Mouse (Mus musculus) v-Abl transformed pro-B cells (cell line): ENCODE measurements around the gene Iqgap1.
"Not testable (repeated sequence)": the region's sequence is repeated elsewhere in the genome, so short reads cannot be mapped to it uniquely, and the experiment has no call there.

Experiments
- in situ Hi-C, 2 experiments: fragments of 400-800 bp; cut with MboI; formaldehyde crosslinking; loops; one replicate each; pipeline ENCODE4 v1.15.1; 2025; ENCODE audit not compliant: unreplicated experiment in 2 of 2

Gene Iqgap1

GRCm38 (mm10) chr7:80845621-80846279 lies 20.0 kb upstream of the Iqgap1 start:
- in situ Hi-C loops, result loop anchor here in 1 of 2 experiments (10.0 kb wide), 1 partner anchor 51 kb away; no protein-coding TSS in a partner anchor

GRCm38 (mm10) chr7:80844691-80845090 lies 18.9 kb upstream of the Iqgap1 start:
- in situ Hi-C loops, result loop anchor here in 1 of 2 experiments (10.0 kb wide), 1 partner anchor 50 kb away; no protein-coding TSS in a partner anchor

GRCm38 (mm10) chr7:80843910-80844640 lies 18.3 kb upstream of the Iqgap1 start:
- in situ Hi-C loops, result loop anchor here in 1 of 2 experiments (10.0 kb wide), 1 partner anchor 49 kb away; no protein-coding TSS in a partner anchor

GRCm38 (mm10) chr7:80843176-80843575 lies 17.4 kb upstream of the Iqgap1 start:
- in situ Hi-C loops, result loop anchor here in 1 of 2 experiments (10.0 kb wide), 1 partner anchor 48 kb away; no protein-coding TSS in a partner anchor

GRCm38 (mm10) chr7:80842132-80842531 lies 16.4 kb upstream of the Iqgap1 start:
- in situ Hi-C loops, result loop anchor here in 1 of 2 experiments (10.0 kb wide), 1 partner anchor 47 kb away; no protein-coding TSS in a partner anchor

- in situ Hi-C loops, result loop anchor here in 1 of 2 experiments (10.0 kb wide), 1 partner anchor 46 kb away; no protein-coding TSS in a partner anchor
Measured at GRCm38 (mm10) chr7:80840937-80841336, 15.2 kb upstream of the Iqgap1 start.

GRCm38 (mm10) chr7:80840241-80840640 lies 14.5 kb upstream of the Iqgap1 start:
- in situ Hi-C loops, result loop anchor here in 1 of 2 experiments (10.0 kb wide), 1 partner anchor 45 kb away; no protein-coding TSS in a partner anchor

- in situ Hi-C loops, result loop anchor here in 1 of 2 experiments (10.0 kb wide), 1 partner anchor 45 kb away; no protein-coding TSS in a partner anchor
Measured at GRCm38 (mm10) chr7:80839755-80840154, 14.0 kb upstream of the Iqgap1 start.

- in situ Hi-C loops, result no loop called here
Measured at GRCm38 (mm10) chr7:80838247-80838646, 12.5 kb upstream of the Iqgap1 start.

- in situ Hi-C loops, result no loop called here
Measured at GRCm38 (mm10) chr7:80837736-80838135, 12.0 kb upstream of the Iqgap1 start.

- in situ Hi-C loops, result no loop called here
Measured at GRCm38 (mm10) chr7:80835984-80836652, 10.3 kb upstream of the Iqgap1 start.

- in situ Hi-C loops, result no loop called here
Measured at GRCm38 (mm10) chr7:80833651-80834532, 8.1 kb upstream of the Iqgap1 start.

- in situ Hi-C loops, result not testable (repeated sequence)
Measured at GRCm38 (mm10) chr7:80832996-80833650, 7.3 kb upstream of the Iqgap1 start.

- in situ Hi-C loops, result no loop called here
Measured at GRCm38 (mm10) chr7:80832191-80832590, 6.4 kb upstream of the Iqgap1 start.

- in situ Hi-C loops, result no loop called here
Measured at GRCm38 (mm10) chr7:80830193-80830803, 4.5 kb upstream of the Iqgap1 start.

- in situ Hi-C loops, result no loop called here
Measured at GRCm38 (mm10) chr7:80828146-80828860, 2.5 kb upstream of the Iqgap1 start.

- in situ Hi-C loops, result no loop called here
Measured at GRCm38 (mm10) chr7:80823875-80824682, 1.7 kb downstream of the Iqgap1 start.
